Mouse (Mus musculus) induced T-regulatory cell, adult 2 months (primary cell): ENCODE data around the gene Hpse.

Experiments used
- DNase-seq: peaks from one replicate; pipeline ENCODE4 v3.0.0-alpha.2; 2012; ENCODE audit warnings: low read depth

The Hpse gene

DNA sequence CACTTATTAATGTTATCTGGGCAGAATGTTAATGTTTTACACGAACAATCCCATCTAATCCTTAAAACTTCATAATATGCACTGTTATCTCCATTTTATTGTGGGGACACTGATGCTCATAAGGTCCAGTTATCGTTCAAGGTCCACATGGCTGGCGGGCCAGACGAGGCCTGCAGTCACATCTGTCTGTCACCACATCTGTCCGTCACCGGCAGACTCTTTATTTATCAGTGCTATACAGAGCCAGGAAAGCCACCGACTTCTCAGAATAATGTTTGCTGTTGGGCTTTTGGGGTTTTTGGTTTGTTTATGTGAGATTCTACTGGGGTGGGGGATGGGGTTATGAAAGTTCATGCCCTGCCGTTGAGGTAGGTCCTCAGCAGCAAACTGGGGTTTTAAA is 81.0 kb downstream of the Hpse start:
- peak; percentile 61 for DNase-seq

- peak; percentile 86 for DNase-seq
These were observed 82.5 kb downstream of the Hpse start for GRCm38 (mm10) chr5:100636794-100637544.

DNA sequence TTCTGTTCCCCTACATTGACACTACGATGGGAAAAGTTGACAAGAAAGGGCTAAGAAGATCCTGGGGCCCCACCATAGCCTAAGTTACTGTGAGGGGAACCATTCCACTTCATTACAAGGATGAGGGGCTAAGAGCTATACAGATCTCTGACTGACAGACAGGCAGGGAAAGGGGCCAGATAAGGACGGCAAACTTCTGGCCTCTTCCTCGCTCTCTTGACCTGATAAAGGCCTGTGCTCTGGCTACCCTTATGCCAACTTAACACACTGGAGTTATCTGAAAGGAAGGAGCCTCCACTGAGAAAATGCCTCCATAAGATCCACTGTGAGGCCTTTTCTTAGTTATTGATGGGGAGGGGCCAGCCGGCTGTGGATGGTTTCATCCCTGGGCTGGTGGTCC is 83.6 kb downstream of the Hpse start:
- no peak for DNase-seq

DNA sequence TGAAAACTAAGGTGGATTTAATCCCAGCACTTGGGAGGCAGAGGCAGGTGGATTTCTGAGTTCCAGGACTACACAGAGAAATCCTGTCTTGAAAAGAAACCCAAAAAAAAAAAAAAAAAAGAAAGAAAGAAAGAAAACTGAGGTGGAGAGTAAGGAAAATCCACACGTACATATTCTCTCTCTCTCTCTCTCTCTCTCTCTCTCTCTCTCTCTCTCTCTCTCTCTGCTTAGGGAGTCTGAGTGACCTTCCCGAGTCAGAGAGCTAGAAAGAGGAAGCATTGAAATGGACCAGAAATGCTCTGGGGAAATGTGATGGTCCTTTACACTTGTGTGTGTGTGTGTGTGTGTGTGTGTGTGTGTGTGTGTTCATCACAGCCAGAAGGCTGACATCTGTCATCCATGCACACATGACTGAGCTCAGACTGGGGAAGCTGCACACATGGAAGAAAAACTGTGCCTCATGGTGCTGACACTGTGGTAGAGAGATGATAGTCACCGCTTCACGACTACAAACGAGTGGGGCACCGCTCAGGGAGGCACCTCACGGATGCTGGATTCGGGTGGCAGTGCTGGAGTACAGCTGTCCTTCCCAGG is 84.5 kb downstream of the Hpse start:
- DNase-seq, result peak; percentile 29

DNA sequence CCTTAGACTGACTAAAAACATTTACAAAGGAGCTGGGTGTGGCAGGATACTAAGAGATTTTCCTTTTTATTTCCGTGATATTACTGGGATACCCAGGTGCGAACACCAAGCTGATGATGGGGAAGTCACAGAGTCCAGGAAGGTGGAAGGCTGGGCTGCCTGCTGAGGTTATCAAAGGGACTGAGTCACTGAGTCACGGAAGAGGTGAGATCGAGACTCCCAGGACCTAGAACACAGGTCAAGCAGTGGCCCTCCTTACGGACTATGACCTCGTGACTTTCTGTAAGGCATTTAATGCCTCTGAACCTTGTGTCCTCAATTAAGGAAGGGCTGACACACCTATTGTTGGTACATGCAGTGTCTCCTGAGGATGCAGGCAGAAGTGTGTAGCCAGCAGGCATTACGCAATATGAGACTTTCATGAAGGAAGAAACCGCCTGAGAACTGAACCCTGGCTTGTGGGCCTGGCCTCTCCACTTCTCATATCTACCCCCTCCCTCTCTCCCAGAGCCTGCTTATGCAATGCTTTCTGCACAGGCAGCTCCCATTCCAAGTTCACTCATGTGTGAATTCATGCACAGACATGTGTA is 86.9 kb downstream of the Hpse start:
- no peak for DNase-seq
